Mouse (Mus musculus) forelimb bud, embryonic 11.5 days (tissue): Measurements from ENCODE around the gene Gtf3c5.
A peak's percentile ranks its signal among the peaks of the same experiment; 100 is the strongest.

Experiments used
- DNase-seq: peaks from one replicate; pipeline ENCODE4 v3.0.0-alpha.2; 2012; ENCODE audit warnings: low read depth, low spot score

Gtf3c5 gene

GRCm38 (mm10) chr2:28534436-28535262, 48.9 kb downstream of the Gtf3c5 start:
- DNase-seq, result peak; percentile 67

- DNase-seq, result no peak
Observed at GRCm38 (mm10) chr2:28533901-28534435, 49.6 kb downstream of the Gtf3c5 start.

- DNase-seq, result peak; percentile 88
Observed at GRCm38 (mm10) chr2:28532938-28533771, 50.4 kb downstream of the Gtf3c5 start.

GRCm38 (mm10) chr2:28530311-28530710, 53.2 kb downstream of the Gtf3c5 start:
- no peak for DNase-seq

GRCm38 (mm10) chr2:28529856-28530255, 53.7 kb downstream of the Gtf3c5 start:
- no peak for DNase-seq

- DNase-seq, result no peak
Observed at GRCm38 (mm10) chr2:28528354-28528730, 55.2 kb downstream of the Gtf3c5 start.

GRCm38 (mm10) chr2:28527436-28528353, 55.9 kb downstream of the Gtf3c5 start:
- no peak for DNase-seq

GRCm38 (mm10) chr2:28525943-28526876, 57.3 kb downstream of the Gtf3c5 start:
- DNase-seq, result no peak

GRCm38 (mm10) chr2:28525219-28525942, 58.2 kb downstream of the Gtf3c5 start:
- no peak for DNase-seq

- no peak for DNase-seq
Observed at GRCm38 (mm10) chr2:28524406-28524805, 59.1 kb downstream of the Gtf3c5 start.

- no peak for DNase-seq
Observed at GRCm38 (mm10) chr2:28523643-28524117, 59.9 kb downstream of the Gtf3c5 start.

GRCm38 (mm10) chr2:28522166-28522565, 61.4 kb downstream of the Gtf3c5 start:
- no peak for DNase-seq

GRCm38 (mm10) chr2:28521571-28522151, 61.9 kb downstream of the Gtf3c5 start:
- no peak for DNase-seq

- DNase-seq, result no peak
Observed at GRCm38 (mm10) chr2:28520581-28520980, 63.0 kb downstream of the Gtf3c5 start.

GRCm38 (mm10) chr2:28518231-28518630, 65.3 kb downstream of the Gtf3c5 start:
- DNase-seq, result no peak

- DNase-seq, result peak; percentile 85
Observed at GRCm38 (mm10) chr2:28517206-28517909, 66.2 kb downstream of the Gtf3c5 start.
